Mouse (Mus musculus): ENCODE data around the gene Thap4. TPM values are rescaled to one million over a fixed set of nuclear protein-coding genes. Genes with fewer than 3 reads are reported as not detected.

Thap4 gene
- polyA plus RNA-seq, 1 experiment from 2014 or later: 10.9 TPM

DNA sequence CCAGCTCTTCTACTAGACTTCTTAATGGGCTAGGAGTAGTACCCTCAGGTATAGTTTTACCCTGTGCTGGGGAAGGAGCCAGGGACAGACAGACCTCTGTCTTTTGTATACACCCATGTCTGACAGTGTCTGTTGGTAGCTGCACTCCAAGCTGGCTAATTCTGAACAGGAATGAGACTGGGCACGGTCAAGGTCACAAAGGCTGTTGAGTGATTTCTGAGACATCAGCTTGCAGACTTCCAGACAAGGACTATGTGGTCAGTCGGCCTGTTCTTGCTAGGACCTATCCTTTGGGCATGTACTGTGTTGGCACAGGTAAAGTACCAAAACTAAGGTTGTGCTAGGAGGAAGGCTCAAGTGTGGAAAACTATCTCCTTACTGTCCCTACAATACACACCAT is 38.5 kb downstream of the Thap4 start:
- Histone ChIP-seq H3K4me2 (no peak overlapping the region), H3K4me3 (replicated peaks) (no peak overlapping the region), H3K36me3 (replicated peaks) (0 out of 2 replicates have a peak, but pooled peaks cover 10% of the 10 kb centered on the region), H3K27ac (replicated peaks) (no peak overlapping the region), H3K4me1 (replicated peaks) (no peaks in the 10 kb centered on the region), H3K9me3 (replicated peaks) (no peaks in the 10 kb centered on the region), H3K27me3 (no peaks in the 10 kb centered on the region), H3K9ac (no peak overlapping the region)
- ATAC-seq (ENCODE audit: insufficient read depth): no peak
- 73% methylated on average over 2 of the region's 2 CpGs for WGBS (ENCODE audit: insufficient replicate concordance)

DNA sequence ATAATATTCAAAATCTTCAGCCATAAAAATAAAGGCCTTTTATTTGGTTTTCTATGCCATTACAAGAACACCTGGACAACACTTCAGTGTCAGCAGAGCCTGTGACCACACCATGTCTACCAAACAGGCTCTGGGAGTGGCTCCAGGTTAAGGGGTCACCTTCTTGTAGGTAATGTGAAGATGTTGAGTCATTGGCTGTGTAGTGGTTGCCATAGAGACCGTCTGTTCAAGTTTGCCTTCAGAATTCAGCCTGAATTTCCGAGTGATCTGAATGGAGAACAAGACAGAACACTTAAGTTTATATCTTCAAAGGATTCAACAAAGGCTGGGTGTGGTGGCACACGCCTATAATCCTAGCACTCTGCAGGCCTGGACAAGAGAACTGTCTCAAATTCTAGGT is 49.3 kb downstream of the Thap4 start:
- H3K27me3 ChIP-seq: no peaks in the 10 kb centered on the region
- no peak for ATAC-seq (ENCODE audit: insufficient read depth)
- WGBS (ENCODE audit: insufficient replicate concordance): 62% methylated on average over 3 of the region's 3 CpGs

DNA sequence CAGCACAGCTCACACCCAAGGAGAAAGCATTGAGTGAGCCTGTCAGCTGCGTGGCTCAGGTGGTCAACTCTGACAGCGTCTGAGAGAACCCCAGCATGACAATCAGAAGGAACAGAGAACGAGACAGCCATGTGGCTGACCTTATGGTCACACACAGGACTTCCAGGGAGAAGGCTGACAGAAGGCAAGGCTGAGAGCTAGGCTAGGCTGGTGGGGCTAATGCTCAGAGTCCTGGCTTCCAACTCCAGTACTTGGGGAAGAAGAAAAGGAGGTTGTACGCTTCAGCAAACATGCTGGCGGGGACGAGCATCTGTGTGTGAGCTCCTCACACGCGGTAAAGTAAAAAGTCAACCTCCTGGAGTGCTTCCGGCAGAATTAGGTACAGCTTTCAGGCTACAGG is 50.3 kb downstream of the Thap4 start:
- no peak overlapping the region for H3K27ac ChIP-seq (replicated peaks)
- H3K4me3 ChIP-seq (replicated peaks): no peak overlapping the region
- H3K9me3 ChIP-seq (replicated peaks): no peaks in the 10 kb centered on the region
- no peaks in the 10 kb centered on the region; the same call in 1 of the 2 replicates for H3K36me3 ChIP-seq (replicated peaks)
- 77% methylated on average over 9 of the region's 9 CpGs for WGBS (ENCODE audit: insufficient replicate concordance)
- H3K4me1 ChIP-seq (replicated peaks): no peaks in the 10 kb centered on the region
- no peak overlapping the region for H3K4me2 ChIP-seq
- ATAC-seq (ENCODE audit: insufficient read depth): no peak
- H3K9ac ChIP-seq: no peak overlapping the region
- no peaks in the 10 kb centered on the region for H3K27me3 ChIP-seq

More for the DNA sequence above, 49.3 kb downstream of the Thap4 start:
- H3K9me3 ChIP-seq (replicated peaks): no peaks in the 10 kb centered on the region
- no peak overlapping the region for H3K4me2 ChIP-seq
- no peak overlapping the region for H3K4me3 ChIP-seq (replicated peaks)
- no peak overlapping the region for H3K9ac ChIP-seq
- no peaks in the 10 kb centered on the region; the same call in 1 of the 2 replicates for H3K36me3 ChIP-seq (replicated peaks)
- no peaks in the 10 kb centered on the region for H3K4me1 ChIP-seq (replicated peaks)
- no peak overlapping the region for H3K27ac ChIP-seq (replicated peaks)

DNA sequence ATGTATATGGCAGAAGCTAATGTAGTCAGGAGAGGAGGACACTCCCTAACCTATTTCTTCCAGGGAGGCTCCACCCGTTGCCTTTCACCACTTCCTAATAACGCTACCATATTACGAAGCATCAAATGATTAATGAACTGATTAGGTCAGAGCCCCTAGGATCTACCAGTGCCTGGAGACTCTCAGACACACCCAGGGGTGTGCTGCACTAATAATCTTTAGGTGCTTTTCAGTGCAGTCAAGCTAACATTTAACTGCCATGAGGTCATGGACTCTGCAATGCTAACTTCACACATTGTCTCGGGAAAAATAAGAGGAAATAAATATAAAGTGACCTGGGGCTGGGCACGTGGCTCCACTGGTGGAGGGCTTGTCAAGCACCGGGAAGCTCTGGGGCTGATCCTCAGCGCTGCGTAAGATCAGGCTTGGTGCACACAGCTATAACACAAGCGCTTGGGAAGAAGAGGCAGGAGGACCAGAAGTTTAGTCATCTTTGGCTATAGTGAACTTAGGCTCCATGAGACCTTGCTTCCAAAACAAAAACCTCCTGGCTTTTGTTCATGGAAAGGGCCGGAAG is 51.1 kb downstream of the Thap4 start:
- WGBS (ENCODE audit: insufficient replicate concordance): 75% methylated on average over 10 of the region's 10 CpGs
- H3K27ac ChIP-seq (replicated peaks): no peak overlapping the region
- no peaks in the 10 kb centered on the region for H3K27me3 ChIP-seq
- no peak overlapping the region for H3K9ac ChIP-seq
- H3K4me2 ChIP-seq: no peak overlapping the region
- H3K4me1 ChIP-seq (replicated peaks): no peaks in the 10 kb centered on the region
- no peaks in the 10 kb centered on the region; the same call in 1 of the 2 replicates for H3K36me3 ChIP-seq (replicated peaks)
- no peak overlapping the region for H3K4me3 ChIP-seq (replicated peaks)
- H3K9me3 ChIP-seq (replicated peaks): no peaks in the 10 kb centered on the region
- no peak for ATAC-seq (ENCODE audit: insufficient read depth)

DNA sequence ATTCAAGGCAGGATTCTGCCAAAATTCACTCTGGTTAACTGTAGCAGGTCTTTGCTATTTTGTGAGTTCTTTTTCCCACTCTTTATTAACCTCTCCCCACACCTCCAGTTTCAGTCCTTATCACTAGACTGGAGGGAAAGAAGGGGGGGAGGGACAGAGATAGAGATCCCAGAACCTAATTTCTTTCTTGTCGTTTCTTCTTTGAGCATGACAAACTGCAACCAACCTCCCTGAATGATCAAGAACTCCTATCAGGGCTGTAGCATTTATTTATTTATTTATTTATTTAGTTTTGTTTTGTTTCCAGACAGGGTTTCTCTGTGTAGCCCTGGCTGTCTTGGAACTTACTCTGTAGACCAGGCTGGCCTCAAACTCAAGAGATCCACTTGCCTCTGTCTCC is 52.6 kb downstream of the Thap4 start:
- 61% methylated on average over 1 of the region's 1 CpGs for WGBS (ENCODE audit: insufficient replicate concordance)
- Histone ChIP-seq H3K4me2 (no peak overlapping the region), H3K27me3 (no peaks in the 10 kb centered on the region), H3K9ac (no peak overlapping the region), H3K4me1 (replicated peaks) (no peaks in the 10 kb centered on the region), H3K36me3 (replicated peaks) (no peaks in the 10 kb centered on the region; the same call in 1 of the 2 replicates), H3K9me3 (replicated peaks) (no peaks in the 10 kb centered on the region), H3K4me3 (replicated peaks) (no peak overlapping the region), H3K27ac (replicated peaks) (no peak overlapping the region)
- no peak for ATAC-seq (ENCODE audit: insufficient read depth)

DNA sequence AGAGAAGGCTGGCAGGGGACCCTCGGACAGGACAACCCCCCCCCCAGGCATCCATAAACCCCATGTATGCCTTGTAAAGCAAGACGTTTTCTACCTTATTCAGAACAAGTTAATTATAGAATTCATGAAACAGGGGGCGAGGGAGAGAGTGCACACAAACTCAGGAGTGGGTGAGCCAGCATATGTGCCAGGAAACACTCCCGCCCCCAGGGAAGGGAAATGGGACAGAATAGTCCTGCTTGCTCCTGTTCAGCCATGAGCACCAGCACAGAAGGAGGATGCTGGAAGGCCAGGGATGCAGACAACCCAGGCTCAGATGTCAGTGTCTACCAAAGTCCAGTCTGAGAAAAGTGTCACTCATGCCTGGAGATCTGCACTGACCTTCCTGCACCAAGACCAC is 55.5 kb downstream of the Thap4 start:
- Histone ChIP-seq H3K9ac (no peak overlapping the region), H3K4me3 (replicated peaks) (no peak overlapping the region), H3K4me1 (replicated peaks) (no peaks in the 10 kb centered on the region), H3K27me3 (no peaks in the 10 kb centered on the region), H3K27ac (replicated peaks) (no peak overlapping the region), H3K4me2 (no peak overlapping the region), H3K9me3 (replicated peaks) (no peaks in the 10 kb centered on the region), H3K36me3 (replicated peaks) (no peaks in the 10 kb centered on the region)
- no peak for ATAC-seq (ENCODE audit: insufficient read depth)
- 63% methylated on average over 4 of the region's 4 CpGs for WGBS (ENCODE audit: insufficient replicate concordance)

DNA sequence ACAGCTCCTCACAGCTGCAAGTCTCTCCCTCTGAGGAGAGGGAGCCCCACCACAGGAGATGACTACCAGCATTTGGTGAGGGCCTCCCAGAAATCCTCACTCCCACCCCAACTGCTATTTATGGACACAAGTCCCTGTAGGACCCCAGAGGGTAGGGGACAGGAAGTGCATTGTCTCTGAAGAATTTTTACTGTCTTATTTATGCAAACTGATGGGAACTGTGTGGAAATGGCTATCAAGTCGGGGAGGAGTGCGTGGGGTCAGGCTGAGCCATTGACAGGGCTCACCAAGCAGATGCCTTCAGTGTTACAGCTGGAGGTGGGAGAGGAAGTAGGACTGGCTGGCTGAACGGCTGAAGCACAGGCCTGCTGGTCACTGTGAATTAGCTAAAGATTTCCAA is 57.3 kb downstream of the Thap4 start:
- no peaks in the 10 kb centered on the region for H3K9me3 ChIP-seq (replicated peaks)
- no peaks in the 10 kb centered on the region for H3K36me3 ChIP-seq (replicated peaks)
- no peak overlapping the region for H3K4me2 ChIP-seq
- no peak for ATAC-seq (ENCODE audit: insufficient read depth)
- no peaks in the 10 kb centered on the region; the same call in 1 of the 2 replicates for H3K4me1 ChIP-seq (replicated peaks)
- no peak overlapping the region for H3K4me3 ChIP-seq (replicated peaks)
- no peak overlapping the region for H3K9ac ChIP-seq
- WGBS (ENCODE audit: insufficient replicate concordance): 31% methylated on average over 3 of the region's 3 CpGs
- no peaks in the 10 kb centered on the region for H3K27me3 ChIP-seq
- H3K27ac ChIP-seq (replicated peaks): no peak overlapping the region

DNA sequence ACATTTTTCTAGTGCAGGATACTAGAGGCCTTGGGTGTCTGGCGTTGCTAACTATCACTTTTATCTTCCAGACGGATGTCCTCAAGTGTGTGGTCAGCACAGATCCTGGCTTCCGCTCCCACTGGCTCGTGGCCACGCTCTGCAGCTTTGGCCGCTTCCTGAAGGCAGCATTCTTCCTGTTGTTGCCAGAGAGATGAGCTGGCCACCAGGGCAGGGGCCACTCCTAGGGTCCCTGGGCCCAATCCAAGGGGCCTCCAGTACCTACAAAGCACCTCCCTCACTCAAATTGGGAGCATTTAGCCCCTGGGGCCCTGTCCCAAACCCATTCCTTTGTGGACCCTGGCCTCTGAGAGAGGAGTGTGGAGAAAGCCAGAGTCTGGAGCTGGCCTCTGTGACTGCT is 59.7 kb downstream of the Thap4 start:
- ATAC-seq (ENCODE audit: insufficient read depth): no peak
- 63% methylated on average over 6 of the region's 6 CpGs for WGBS (ENCODE audit: insufficient replicate concordance)
- Histone ChIP-seq H3K4me2 (no peak overlapping the region), H3K9me3 (replicated peaks) (no peaks in the 10 kb centered on the region), H3K27me3 (no peaks in the 10 kb centered on the region), H3K4me1 (replicated peaks) (peaks cover 4% of the 10 kb centered on the region; the same call in 1 of the 2 replicates), H3K27ac (replicated peaks) (no peak overlapping the region), H3K36me3 (replicated peaks) (no peaks in the 10 kb centered on the region), H3K9ac (no peak overlapping the region), H3K4me3 (replicated peaks) (no peak overlapping the region)

DNA sequence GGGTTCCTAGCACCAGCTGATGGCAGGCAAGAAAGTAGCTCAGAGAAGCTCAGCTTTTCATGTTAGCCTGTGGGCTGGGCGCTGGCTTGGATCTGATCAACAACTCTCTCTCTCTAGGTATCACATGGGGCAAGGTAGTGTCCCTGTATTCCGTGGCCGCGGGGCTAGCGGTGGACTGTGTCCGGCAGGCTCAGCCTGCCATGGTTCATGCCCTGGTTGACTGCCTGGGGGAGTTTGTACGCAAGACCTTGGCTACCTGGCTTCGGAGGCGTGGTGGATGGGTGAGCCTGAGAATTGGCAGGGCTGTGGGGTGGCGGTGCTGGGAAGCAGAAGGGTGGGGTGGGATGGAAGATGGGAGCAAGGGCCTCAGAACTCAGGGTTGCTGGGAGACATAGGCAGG is 60.7 kb downstream of the Thap4 start:
- Histone ChIP-seq H3K9ac (no peak overlapping the region), H3K4me3 (replicated peaks) (no peak overlapping the region), H3K4me1 (replicated peaks) (peaks cover 4% of the 10 kb centered on the region; the same call in 1 of the 2 replicates), H3K4me2 (no peak overlapping the region), H3K9me3 (replicated peaks) (no peaks in the 10 kb centered on the region), H3K27me3 (no peaks in the 10 kb centered on the region), H3K27ac (replicated peaks) (no peak overlapping the region), H3K36me3 (replicated peaks) (no peaks in the 10 kb centered on the region)
- no peak for ATAC-seq (ENCODE audit: insufficient read depth)
- 79% methylated on average over 10 of the region's 10 CpGs for WGBS (ENCODE audit: insufficient replicate concordance)

DNA sequence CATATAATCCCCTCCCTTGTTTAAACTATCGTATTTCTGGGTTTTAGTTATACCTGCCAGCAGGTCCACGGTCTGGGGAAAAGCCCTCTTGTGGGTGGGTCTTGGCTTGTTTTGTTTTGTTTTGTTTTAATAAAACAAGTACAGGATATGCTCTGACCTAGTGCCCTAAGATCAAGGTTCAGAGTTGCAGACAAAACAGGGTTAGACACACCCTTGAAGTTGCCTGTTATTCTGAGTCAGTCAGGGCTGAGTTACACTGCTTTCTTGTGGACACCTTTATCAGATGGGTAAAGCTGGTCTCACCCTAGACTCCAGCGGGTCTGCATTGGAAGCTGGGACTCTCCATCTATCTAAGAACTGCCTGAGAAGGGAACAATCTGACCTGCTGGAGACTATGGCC is 61.2 kb downstream of the Thap4 start:
- WGBS (ENCODE audit: insufficient replicate concordance): 56% methylated on average over 3 of the region's 3 CpGs
- Histone ChIP-seq H3K4me2 (no peak overlapping the region), H3K4me3 (replicated peaks) (no peak overlapping the region), H3K27ac (replicated peaks) (no peak overlapping the region), H3K36me3 (replicated peaks) (no peaks in the 10 kb centered on the region), H3K27me3 (no peaks in the 10 kb centered on the region), H3K9ac (no peak overlapping the region), H3K9me3 (replicated peaks) (no peaks in the 10 kb centered on the region), H3K4me1 (replicated peaks) (peaks cover 4% of the 10 kb centered on the region; the same call in 1 of the 2 replicates)
- ATAC-seq (ENCODE audit: insufficient read depth): no peak

DNA sequence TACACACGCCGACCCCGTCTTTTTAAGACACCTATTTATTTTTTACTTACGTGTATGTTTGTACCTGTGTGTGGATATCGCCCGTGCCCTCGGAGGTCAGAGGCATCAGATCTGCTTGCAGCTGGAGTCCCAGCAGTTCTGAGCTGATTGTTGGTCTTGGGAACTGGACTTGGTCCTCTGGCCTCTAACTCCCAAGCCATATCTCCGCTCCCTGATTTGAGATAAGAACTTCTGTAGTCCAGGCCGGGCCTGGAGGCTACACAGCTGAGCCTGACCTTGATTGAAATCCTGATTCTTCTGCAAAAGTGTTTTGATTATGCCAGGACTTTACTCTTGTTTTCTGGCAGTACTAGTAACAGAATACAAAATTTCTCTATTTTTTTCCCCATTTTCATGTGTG is 61.9 kb downstream of the Thap4 start:
- no peak for ATAC-seq (ENCODE audit: insufficient read depth)
- H3K9ac ChIP-seq: no peak overlapping the region
- WGBS (ENCODE audit: insufficient replicate concordance): 66% methylated on average over 9 of the region's 9 CpGs
- peaks cover 4% of the 10 kb centered on the region; the same call in 1 of the 2 replicates for H3K4me1 ChIP-seq (replicated peaks)
- no peaks in the 10 kb centered on the region for H3K36me3 ChIP-seq (replicated peaks)
- no peak overlapping the region for H3K27ac ChIP-seq (replicated peaks)
- 0 out of 2 replicates have a peak, but pooled peaks cover 7% of the 10 kb centered on the region for H3K27me3 ChIP-seq
- H3K4me2 ChIP-seq: no peak overlapping the region
- H3K4me3 ChIP-seq (replicated peaks): no peak overlapping the region
- no peaks in the 10 kb centered on the region for H3K9me3 ChIP-seq (replicated peaks)

DNA sequence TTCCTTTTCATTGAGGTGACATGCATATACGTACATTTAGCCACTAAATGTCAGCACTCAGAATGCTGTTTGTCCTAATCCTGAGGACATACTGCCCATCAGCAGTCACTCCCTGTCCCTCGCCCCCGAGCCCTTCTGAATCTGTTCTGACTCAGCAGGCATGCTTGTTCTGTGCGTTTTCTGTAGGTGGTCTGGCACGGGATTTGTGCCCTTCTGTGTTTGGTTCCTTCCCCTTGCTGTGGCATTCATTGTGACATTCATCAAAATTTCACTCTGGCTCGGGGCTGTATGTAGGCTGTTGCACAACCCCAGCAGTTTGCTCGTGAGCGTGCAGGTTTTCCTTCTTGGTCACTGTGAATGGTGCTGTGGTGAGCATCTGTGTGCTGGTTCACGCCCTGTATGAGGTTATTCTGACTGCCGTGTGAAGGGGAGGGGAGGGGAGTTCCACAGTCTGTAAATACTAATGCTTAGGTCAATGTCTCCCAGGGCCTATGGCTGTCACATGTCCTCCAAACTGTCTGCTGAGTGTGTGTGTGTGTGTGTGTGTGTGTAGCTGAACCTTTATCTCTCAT is 62.8 kb downstream of the Thap4 start:
- Histone ChIP-seq H3K9me3 (replicated peaks) (no peaks in the 10 kb centered on the region), H3K4me2 (no peak overlapping the region), H3K4me3 (replicated peaks) (no peak overlapping the region), H3K4me1 (replicated peaks) (peaks cover 4% of the 10 kb centered on the region), H3K27ac (replicated peaks) (no peak overlapping the region), H3K36me3 (replicated peaks) (no peaks in the 10 kb centered on the region), H3K27me3 (peaks cover 16% of the 10 kb centered on the region), H3K9ac (no peak overlapping the region)
- 39% methylated on average over 10 of the region's 10 CpGs for WGBS (ENCODE audit: insufficient replicate concordance)
- ATAC-seq (ENCODE audit: insufficient read depth): no peak
